Mouse (Mus musculus): ENCODE measurements around the gene Panx1. TPM values are rescaled to one million over a fixed set of nuclear protein-coding genes. Genes with fewer than 3 reads are reported as not detected.

Panx1 gene
- total and polyA plus RNA-seq, 3 experiments = 10.6 to 20.3 TPM; not detected in 1

GRCm38 (mm10) chr9:15029025-15029727, 16.1 kb downstream of the Panx1 start (continued):
- no peak for TF ChIP-seq E2F4 (IDR thresholded peaks at IDR 0.05; ENCODE audit: borderline replicate concordance, low read depth, low read length)

GRCm38 (mm10) chr9:15027725-15028124, 17.6 kb downstream of the Panx1 start:
- Histone ChIP-seq H3K4me1 (ENCODE audit: control insufficient read depth in 1 of 2, insufficient read depth in 2 of 2, low read length in 2 of 2) (0 out of 4 replicates have a peak, but pooled peaks cover 0 to 5% of the 10 kb centered on the region in 2 experiments), H3K27ac (ENCODE audit: control insufficient read depth, low read depth, low read length) (no peak overlapping the region), H3K79me2 (ENCODE audit: control insufficient read depth, insufficient read depth, low read length, poor library complexity) (no peaks in the 10 kb centered on the region), H3K4me3 (ENCODE audit: control insufficient read depth in 1 of 2, insufficient read depth in 1 of 2, low read depth in 2 of 2, low read length in 2 of 2) (no peak overlapping the region), H3K9ac (ENCODE audit: control insufficient read depth, low read depth, low read length, poor library complexity, severe bottlenecking) (no peak overlapping the region), H3K9me3 (replicated peaks; ENCODE audit: insufficient read depth, low read length) (no peaks in the 10 kb centered on the region), H3K36me3 (ENCODE audit: control insufficient read depth in 1 of 2, insufficient read depth in 2 of 2, low read length in 2 of 2) (no peaks in the 10 kb centered on the region; a peak in 1 of 4 replicates), H3K27me3 (ENCODE audit: control insufficient read depth in 1 of 2, insufficient read depth in 2 of 2, low read length in 2 of 2) (no peaks in the 10 kb centered on the region)
- peak; percentile 46 for DNase-seq (ENCODE audit: low read depth, low spot score)
- TF ChIP-seq ZKSCAN1 (IDR thresholded peaks at IDR 0.05; ENCODE audit: low read depth, low read length) = no peak
- TF ChIP-seq TCF12 (IDR thresholded peaks at IDR 0.05; ENCODE audit: low read depth, low read length) = no peak
- TF ChIP-seq NELFE (IDR thresholded peaks at IDR 0.05; ENCODE audit: low read depth, low read length) = no peak
- TF ChIP-seq ELF1 (IDR thresholded peaks at IDR 0.05; ENCODE audit: low read depth, low read length) = no peak
- peak; percentile 52 for TF ChIP-seq SMC3 (IDR thresholded peaks at IDR 0.05; ENCODE audit: low read depth, low read length)
- TF ChIP-seq JUND (IDR thresholded peaks at IDR 0.05; ENCODE audit: low read depth, low read length) = no peak
- peak; percentile 60 to 86 (median 74) for TF ChIP-seq CTCF (IDR thresholded peaks at IDR 0.05 in 2 of 3, conservative IDR thresholded peaks at IDR 0.05 in 1 of 3; ENCODE audit: control insufficient read depth in 1 of 3, insufficient read depth in 1 of 3, low read depth in 2 of 3, low read length in 3 of 3, poor library complexity in 1 of 3, severe bottlenecking in 1 of 3)
- TF ChIP-seq ZNF384 (IDR thresholded peaks at IDR 0.05; ENCODE audit: low read depth, low read length) = no peak
- TF ChIP-seq EP300 (IDR thresholded peaks at IDR 0.05; ENCODE audit: low read depth in 1 of 2, low read length in 2 of 2) = no peak
- TF ChIP-seq ZMIZ1 (IDR thresholded peaks at IDR 0.05; ENCODE audit: low read depth, low read length) = no peak
- TF ChIP-seq GATA1 (IDR thresholded peaks at IDR 0.05; ENCODE audit: low read depth, low read length) = no peak
- TF ChIP-seq USF1 (IDR thresholded peaks at IDR 0.05; ENCODE audit: low read depth, low read length) = no peak
- TF ChIP-seq MAX (IDR thresholded peaks at IDR 0.05; ENCODE audit: low read length) = no peak
- TF ChIP-seq NRF1 (IDR thresholded peaks at IDR 0.05; ENCODE audit: insufficient read depth, low read depth, low read length, poor library complexity, severe bottlenecking) = no peak
- peak; percentile 38 for TF ChIP-seq ZC3H11A (IDR thresholded peaks at IDR 0.05; ENCODE audit: low read depth, low read length)
- no peak for TF ChIP-seq TBP (IDR thresholded peaks at IDR 0.05; ENCODE audit: low read depth, low read length)
- no peak for TF ChIP-seq GABPA (IDR thresholded peaks at IDR 0.05; ENCODE audit: low read depth, low read length)
- no peak for TF ChIP-seq MAFK (IDR thresholded peaks at IDR 0.05; ENCODE audit: borderline replicate concordance, low read depth, low read length)
- TF ChIP-seq RAD21 (IDR thresholded peaks at IDR 0.05; ENCODE audit: low read depth, low read length) = peak; percentile 55
- TF ChIP-seq POLR2AphosphoS5 (IDR thresholded peaks at IDR 0.05; ENCODE audit: borderline replicate concordance, low read depth, low read length) = no peak
- no peak for TF ChIP-seq MAZ (IDR thresholded peaks at IDR 0.05; ENCODE audit: low read depth, low read length)
- TF ChIP-seq MYC (IDR thresholded peaks at IDR 0.05; ENCODE audit: low read depth, low read length) = no peak
